Mouse (Mus musculus): ENCODE measurements around the gene Pigt.
A peak's percentile ranks its signal among the peaks of the same experiment; 100 is the strongest.

Gene Pigt

GRCm38 (mm10) chr2:164486258-164487114, 10.8 kb upstream of the Pigt start:
- DNase-seq (ENCODE audit: low read depth, low spot score) = peak; percentile 75

GRCm38 (mm10) chr2:164487115-164487527, 10.2 kb upstream of the Pigt start:
- no peak for DNase-seq (ENCODE audit: low read depth, low spot score)

DNA sequence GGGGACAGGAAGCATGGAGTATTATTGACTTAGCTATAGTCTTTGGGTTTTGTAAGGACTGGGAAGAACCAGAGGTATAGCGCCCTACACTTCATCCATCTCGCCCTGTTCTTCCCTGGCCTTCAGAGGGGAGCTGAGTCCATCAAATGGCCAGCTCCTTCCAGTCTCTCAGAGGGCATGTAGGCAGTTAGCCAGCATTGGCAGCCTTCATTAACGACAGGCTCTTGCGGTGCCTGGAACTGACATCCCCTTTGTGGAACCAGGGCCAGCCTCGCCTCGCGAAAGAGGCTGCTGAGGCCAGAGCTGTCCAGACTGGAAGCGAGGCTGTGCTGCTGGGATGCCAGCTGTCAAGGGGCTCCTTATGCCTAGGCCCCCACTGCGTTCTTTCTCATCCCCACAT, 9.5 kb upstream of the Pigt start:
- DNase-seq (ENCODE audit: low read depth, low spot score) = no peak

DNA sequence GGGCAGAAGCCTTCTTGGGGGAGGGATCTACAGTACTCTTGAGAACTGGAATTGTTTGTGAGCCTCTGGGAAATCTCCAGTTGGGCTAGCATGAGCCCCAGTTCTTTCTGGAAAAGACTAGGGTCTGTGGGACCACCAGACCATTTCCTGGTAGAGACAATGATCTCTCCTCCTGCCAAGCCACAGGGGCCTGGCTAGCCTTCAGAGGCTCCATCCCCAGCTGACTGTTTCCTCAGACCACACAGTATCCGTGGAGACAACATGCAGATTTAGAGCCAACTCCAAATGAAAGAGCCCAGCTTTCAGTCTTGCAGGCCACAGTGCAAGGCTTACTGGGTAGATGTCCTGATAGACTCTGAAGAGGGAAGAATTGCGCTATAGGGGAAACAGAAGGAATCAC, 3.2 kb upstream of the Pigt start:
- no peak for DNase-seq (ENCODE audit: low read depth, low spot score)

- no peak for DNase-seq (ENCODE audit: low read depth, low spot score)
Measured at GRCm38 (mm10) chr2:164496331-164496730, 989 bp upstream of the Pigt start.

DNA sequence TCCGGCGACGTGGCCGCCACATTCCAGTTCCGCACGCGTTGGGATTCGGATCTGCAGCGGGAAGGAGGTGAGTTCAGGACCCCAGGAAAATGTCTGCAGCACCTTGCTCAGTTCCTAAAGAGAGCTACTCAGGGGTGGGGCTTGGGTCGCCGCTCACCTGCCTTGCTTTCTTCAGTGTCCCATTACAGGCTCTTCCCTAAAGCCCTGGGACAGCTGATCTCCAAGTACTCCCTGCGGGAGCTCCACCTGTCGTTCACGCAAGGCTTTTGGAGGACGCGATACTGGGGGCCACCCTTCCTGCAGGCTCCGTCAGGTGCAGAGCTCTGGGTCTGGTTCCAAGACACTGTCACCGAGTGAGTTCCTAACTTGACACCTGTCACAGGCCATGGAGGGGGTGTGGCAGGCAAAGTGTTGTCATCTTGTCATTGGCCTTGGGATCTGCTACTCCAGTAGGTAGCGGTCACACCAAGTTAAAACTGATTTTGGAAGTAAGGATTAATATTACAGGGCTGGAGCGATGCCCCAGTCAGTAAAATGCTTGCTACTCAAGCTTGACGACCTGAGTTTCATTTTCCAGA, 460 bp downstream of the Pigt start:
- peak; percentile 23 for DNase-seq (ENCODE audit: low read depth, low spot score)

DNA sequence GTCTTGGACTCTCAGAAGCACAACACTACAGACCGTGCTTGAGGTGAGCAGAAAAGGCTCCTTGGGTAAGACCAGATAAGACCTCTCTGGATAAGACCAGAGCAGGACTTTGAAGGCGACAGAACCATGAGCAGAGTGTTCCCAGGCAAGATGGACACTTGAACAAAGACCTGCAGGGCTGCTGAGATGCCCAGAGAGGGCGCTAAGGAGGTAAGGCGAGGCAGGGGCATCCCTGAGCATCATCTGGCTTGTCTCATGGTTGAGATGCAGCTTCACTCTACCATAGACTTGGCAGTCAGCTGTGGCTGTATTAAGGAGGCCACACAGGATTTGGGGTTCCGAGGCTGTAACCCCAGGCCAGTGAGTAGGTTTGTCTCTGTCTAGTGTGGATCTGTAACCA, 2.0 kb downstream of the Pigt start:
- DNase-seq (ENCODE audit: low read depth, low spot score) = peak; percentile 24

DNA sequence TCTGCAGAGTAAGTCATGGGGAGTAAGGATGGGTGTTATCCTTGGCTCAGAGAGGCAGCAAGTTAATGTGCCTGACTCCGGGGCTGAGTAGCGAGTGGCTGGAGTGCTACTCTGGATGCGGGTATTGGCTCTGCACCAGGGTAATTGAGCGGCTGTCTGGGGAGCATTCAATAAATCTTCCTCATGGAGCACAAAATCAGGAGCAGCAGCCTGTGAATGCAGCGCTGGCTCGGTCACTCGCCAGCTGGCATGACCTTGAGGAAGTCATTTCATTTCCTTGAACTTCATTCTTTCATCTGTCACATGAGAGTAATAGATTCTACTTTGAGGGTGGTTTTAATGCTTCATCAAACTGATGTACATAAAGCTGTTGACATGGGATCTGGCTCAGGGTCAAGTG, 3.2 kb downstream of the Pigt start:
- no peak for DNase-seq (ENCODE audit: low read depth, low spot score)

GRCm38 (mm10) chr2:164504919-164505318, 7.6 kb downstream of the Pigt start:
- DNase-seq (ENCODE audit: low read depth, low spot score) = no peak

GRCm38 (mm10) chr2:164505619-164506347, 8.5 kb downstream of the Pigt start:
- DNase-seq (ENCODE audit: low read depth, low spot score) = no peak

DNA sequence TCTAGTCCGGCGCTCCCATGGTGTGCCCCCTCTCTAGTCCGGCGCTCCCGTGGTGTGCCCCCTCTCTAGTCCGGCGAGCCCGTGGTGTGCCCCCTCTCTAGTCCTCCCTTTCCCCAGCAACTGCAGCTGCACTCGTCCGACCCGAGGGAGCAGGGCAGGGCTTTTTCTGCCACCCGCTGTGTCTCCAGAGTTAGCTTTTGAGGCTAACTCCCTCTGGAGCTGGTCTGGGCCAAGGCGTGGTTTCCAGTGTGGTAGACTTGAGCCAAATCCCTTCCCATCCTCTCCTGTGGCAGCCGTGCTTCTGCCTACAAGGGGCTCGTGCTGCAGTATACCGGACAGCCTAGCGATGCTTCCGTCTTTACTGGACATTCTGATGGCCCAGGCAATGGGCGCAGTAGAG, 10.5 kb downstream of the Pigt start:
- DNase-seq (ENCODE audit: low read depth, low spot score) = no peak

GRCm38 (mm10) chr2:164510621-164511190, 13.4 kb downstream of the Pigt start:
- DNase-seq (ENCODE audit: low read depth, low spot score) = no peak

- no peak for DNase-seq (ENCODE audit: low read depth, low spot score)
Measured at GRCm38 (mm10) chr2:164512121-164512909, 15.0 kb downstream of the Pigt start.

- no peak for DNase-seq (ENCODE audit: low read depth, low spot score)
Measured at GRCm38 (mm10) chr2:164513389-164513788, 16.1 kb downstream of the Pigt start.

- no peak for DNase-seq (ENCODE audit: low read depth, low spot score)
Measured at GRCm38 (mm10) chr2:164514916-164515315, 17.6 kb downstream of the Pigt start.

DNA sequence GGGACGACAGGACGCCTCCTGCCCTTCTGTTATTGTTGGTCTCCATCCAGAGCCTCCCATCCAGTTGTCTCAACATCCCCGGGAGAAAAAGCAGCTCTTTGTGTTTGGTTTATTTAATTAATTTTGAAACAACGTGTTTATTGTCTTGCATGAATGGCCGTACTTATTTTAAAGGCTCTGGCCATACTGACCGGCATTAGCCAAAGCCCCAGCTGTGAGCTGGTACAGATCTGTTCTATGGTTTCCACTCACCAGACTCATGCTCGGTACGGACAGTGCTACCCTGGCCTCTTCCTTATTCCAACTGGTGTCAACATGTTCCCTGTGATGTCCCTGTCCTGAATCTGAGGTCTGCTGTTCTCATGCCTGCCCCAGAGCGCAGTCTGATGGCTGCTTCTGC, 18.6 kb downstream of the Pigt start:
- DNase-seq (ENCODE audit: low read depth, low spot score) = no peak

- DNase-seq (ENCODE audit: low read depth, low spot score) = no peak
Measured at GRCm38 (mm10) chr2:164516592-164516991, 19.3 kb downstream of the Pigt start.

DNA sequence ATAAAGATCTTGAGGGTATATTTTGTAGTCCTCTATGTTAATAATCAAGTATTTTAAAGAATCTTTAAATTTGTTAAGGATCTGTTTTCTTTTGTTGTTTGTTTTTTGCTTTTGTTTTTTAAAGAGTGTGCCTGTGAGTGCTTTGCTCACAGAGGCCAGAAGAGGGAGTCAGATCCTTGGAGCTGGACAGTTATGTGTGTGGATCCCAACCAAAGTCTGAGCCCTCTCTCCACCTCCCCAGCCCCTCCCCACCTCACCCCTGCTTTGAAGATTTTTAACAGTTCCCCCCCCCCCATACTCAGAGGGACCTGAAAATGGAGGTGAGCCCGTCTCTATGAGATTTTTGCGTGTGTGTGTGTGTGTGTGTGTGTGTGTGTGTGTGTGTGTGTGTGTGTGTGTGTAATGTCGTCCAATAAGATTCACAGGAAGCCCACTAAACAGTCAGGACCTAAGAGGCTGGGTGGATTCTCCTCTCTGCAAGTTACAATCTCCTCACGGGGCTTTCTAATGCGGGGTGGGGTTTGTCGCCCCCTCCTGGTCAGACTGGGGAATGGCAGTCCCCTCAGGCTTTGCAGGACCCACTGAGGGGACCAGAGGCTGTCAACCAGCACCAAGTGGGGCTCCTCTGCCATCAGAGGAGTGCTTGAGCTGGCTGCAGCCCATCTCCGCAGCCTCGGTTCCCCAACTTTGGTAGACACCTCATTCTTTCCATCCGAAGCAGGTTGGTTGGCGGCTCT, 20.3 kb downstream of the Pigt start:
- peak; percentile 84 for DNase-seq (ENCODE audit: low read depth, low spot score)

DNA sequence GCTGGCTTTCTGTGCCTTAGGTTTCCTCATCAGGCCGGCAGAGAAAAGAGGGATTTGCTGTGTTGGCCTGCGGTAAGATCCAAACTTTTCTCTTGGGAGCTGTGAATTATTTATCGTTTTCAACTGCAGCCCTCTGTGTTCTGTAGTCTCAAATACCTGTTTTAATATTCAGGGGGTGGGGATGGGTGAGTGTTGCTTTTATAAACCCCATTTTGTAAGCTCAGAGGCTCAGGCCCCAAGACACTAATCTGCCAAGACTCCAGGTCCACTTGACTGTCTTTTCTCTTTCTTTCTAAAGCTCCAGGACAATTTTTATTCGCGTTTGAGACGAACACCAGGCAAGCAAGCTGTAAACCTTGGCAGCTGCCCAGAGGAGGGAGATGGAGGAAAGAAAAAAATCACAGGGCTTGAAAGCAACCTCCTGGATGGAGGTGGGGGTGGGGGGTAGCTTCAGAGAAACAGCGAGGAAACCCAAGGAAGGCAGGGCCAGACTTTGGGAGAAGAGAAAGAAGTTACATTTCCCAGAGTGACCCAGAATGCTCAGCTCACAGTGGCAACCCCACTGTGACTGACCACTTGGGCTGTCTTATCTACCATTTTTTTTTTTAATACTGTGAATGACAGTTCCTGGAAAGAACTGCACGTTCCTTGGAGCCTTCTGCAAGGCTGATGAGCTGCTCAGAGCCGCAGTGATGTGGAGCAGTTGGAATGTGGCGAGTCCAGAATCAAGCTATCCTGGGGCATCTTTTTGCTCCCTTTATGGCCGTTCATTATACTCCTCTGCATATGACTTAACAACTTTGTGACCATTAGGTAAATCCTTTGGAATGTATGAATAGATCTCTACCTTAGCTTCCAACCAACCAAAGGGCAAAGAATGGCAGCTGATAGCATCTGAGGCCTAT, 21.2 kb downstream of the Pigt start:
- DNase-seq (ENCODE audit: low read depth, low spot score) = no peak

DNA sequence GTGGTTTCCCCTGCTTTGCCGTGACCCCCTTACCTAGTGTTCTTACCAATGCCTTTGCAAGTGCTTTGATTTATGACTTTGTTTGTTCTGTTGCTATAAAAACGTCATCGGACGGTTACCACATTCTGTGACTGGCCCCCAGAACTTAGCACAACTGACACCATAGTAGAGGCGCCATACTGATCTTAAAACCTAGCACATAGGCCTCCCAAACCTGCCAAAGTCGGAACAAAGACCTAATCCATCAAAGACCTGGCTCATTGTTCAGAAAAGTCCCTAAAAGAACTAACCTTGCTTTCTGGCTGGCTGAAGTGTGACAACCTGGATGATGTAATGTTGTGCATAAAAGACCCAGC, 21.8 kb downstream of the Pigt start:
- no peak for DNase-seq (ENCODE audit: low read depth, low spot score)
